Mouse (Mus musculus) embryonic facial prominence, embryonic 11.5 days (tissue): Measurements from ENCODE around the gene Pdss1. TPM values are rescaled to one million over a fixed set of nuclear protein-coding genes. Genes with fewer than 3 reads are reported as not detected.

Experiments
- ATAC-seq: fragments of 200-750 bp; cut with Nextera tagmentation; replicated peaks from 2 replicates; pipeline ENCODE4 v1.8.0; 2017; ENCODE audit warnings: low read depth; ENCODE audit not compliant: insufficient number of reproducible peaks, low FRiP score, low TSS enrichment
- DNase-seq: peaks from one replicate; pipeline ENCODE4 v3.0.0-alpha.2; 2015; ENCODE audit warnings: low spot score
- H3K27ac ChIP-seq: fragments of 300-500 bp; sonication (generic); replicated peaks from 2 replicates; pipeline ENCODE4 v1.5.1; 2014; ENCODE audit warnings: mild to moderate bottlenecking, low read depth, low read length, control low read depth
- H3K27me3 ChIP-seq: fragments of 300-500 bp; sonication (generic); 2 replicates; pipeline ENCODE4 v1.6.1; 2014; ENCODE audit warnings: mild to moderate bottlenecking, low read length, moderate library complexity, mixed read lengths; ENCODE audit not compliant: control insufficient read depth, insufficient read depth
- H3K36me3 ChIP-seq: fragments of 300-500 bp; sonication (generic); replicated peaks from 2 replicates; pipeline ENCODE4 v1.6.1; 2014; ENCODE audit warnings: low read depth, mild to moderate bottlenecking, low read length, moderate library complexity, mixed read lengths; ENCODE audit not compliant: control insufficient read depth, insufficient read depth
- H3K4me1 ChIP-seq: fragments of 300-500 bp; sonication (generic); 2 replicates; pipeline ENCODE4 v1.6.1; 2014; ENCODE audit warnings: low read length, mixed read lengths; ENCODE audit not compliant: control insufficient read depth, insufficient read depth
- H3K4me2 ChIP-seq: fragments of 300-500 bp; sonication (generic); 2 replicates; pipeline ENCODE4 v1.6.1; 2014; ENCODE audit warnings: low read depth, mild to moderate bottlenecking, control low read depth, low read length, moderate library complexity
- H3K4me3 ChIP-seq: fragments of 300-500 bp; sonication (generic); 2 replicates; pipeline ENCODE4 v1.5.1; 2014; ENCODE audit warnings: low read depth, low read length, control low read depth
- H3K9ac ChIP-seq: fragments of 300-500 bp; sonication (generic); replicated peaks from 2 replicates; pipeline ENCODE4 v1.6.1; 2014; ENCODE audit warnings: mild to moderate bottlenecking, control low read depth, low read length
- H3K9me3 ChIP-seq: fragments of 300-500 bp; sonication (generic); replicated peaks from 2 replicates; pipeline ENCODE4 v1.6.1; 2016; ENCODE audit warnings: mild to moderate bottlenecking, low read length, inconsistent platforms, mixed read lengths; ENCODE audit not compliant: control insufficient read depth
- WGBS: fragments of 180-500 bp; shearing (Covaris S2); extraction: QIAGEN DNeasy Blood & Tissue Kit; methylation state at CpG from one replicate; pipeline ENCODE4 v1.1.7; 2014; 5-methylcytosine and 5-hydroxymethylcytosine counted together
- polyA plus RNA-seq: library from polyadenylated mRNA; unstranded; fragments of >200 nt; fragmentation: Nextera tagmentation; extraction: Ambion mirVana; gene quantifications from 2 replicates; pipeline ENCODE4 v1.2.1, GENCODE M21; 2014

The Pdss1 gene
- polyA plus RNA-seq, 1 experiment from 2014 or later = 25.8 TPM

GRCm38 (mm10) chr2:22962242-22962641 is 66.9 kb downstream of the Pdss1 start:
- WGBS = 94% methylated on average over 8 of the region's 8 CpGs
- no peak for ATAC-seq
- H3K9me3 ChIP-seq = no peaks in the 10 kb centered on the region
- no peak for DNase-seq
- H3K9ac ChIP-seq = no peak overlapping the region
- H3K4me2 ChIP-seq = no peak overlapping the region
- H3K4me1 ChIP-seq = no peaks in the 10 kb centered on the region
- no peak overlapping the region for H3K4me3 ChIP-seq
- no peak overlapping the region for H3K27ac ChIP-seq
- no peaks in the 10 kb centered on the region for H3K36me3 ChIP-seq
- no peaks in the 10 kb centered on the region for H3K27me3 ChIP-seq

- no peaks in the 10 kb centered on the region for H3K36me3 ChIP-seq
- no peak for ATAC-seq
Observed at GRCm38 (mm10) chr2:22962970-22963369, 67.6 kb downstream of the Pdss1 start.

GRCm38 (mm10) chr2:22977387-22977973 is 82.2 kb downstream of the Pdss1 start:
- Histone ChIP-seq H3K27me3 (no peaks in the 10 kb centered on the region), H3K4me3 (no peak overlapping the region), H3K4me1 (no peaks in the 10 kb centered on the region), H3K27ac (no peak overlapping the region), H3K4me2 (no peak overlapping the region), H3K9me3 (no peaks in the 10 kb centered on the region), H3K9ac (no peak overlapping the region), H3K36me3 (no peaks in the 10 kb centered on the region)
- 49% methylated on average over 3 of the region's 3 CpGs for WGBS
- DNase-seq = peak; percentile 13
- ATAC-seq = no peak

More at GRCm38 (mm10) chr2:22962970-22963369, 67.6 kb downstream of the Pdss1 start:
- H3K4me2 ChIP-seq = no peak overlapping the region
- no peak overlapping the region for H3K27ac ChIP-seq
- DNase-seq = no peak
- no peaks in the 10 kb centered on the region for H3K9me3 ChIP-seq
- H3K27me3 ChIP-seq = no peaks in the 10 kb centered on the region
- no peak overlapping the region for H3K9ac ChIP-seq
- WGBS = 94% methylated on average over 3 of the region's 3 CpGs
- H3K4me3 ChIP-seq = no peak overlapping the region
- no peaks in the 10 kb centered on the region for H3K4me1 ChIP-seq

GRCm38 (mm10) chr2:22985973-22986657 is 90.8 kb downstream of the Pdss1 start:
- Histone ChIP-seq H3K36me3 (no peaks in the 10 kb centered on the region), H3K9ac (no peak overlapping the region), H3K4me2 (no peak overlapping the region), H3K27ac (no peak overlapping the region), H3K27me3 (no peaks in the 10 kb centered on the region), H3K9me3 (no peaks in the 10 kb centered on the region), H3K4me3 (no peak overlapping the region), H3K4me1 (no peaks in the 10 kb centered on the region)
- ATAC-seq (no peak), DNase-seq (no peak)
- 61% methylated on average over 2 of the region's 2 CpGs for WGBS

Other genes with a start within 250 kb of the Pdss1 start
- gene Apbb1ip, start 121.4 kb upstream of the Pdss1 start, polyA plus RNA-seq = 1.5 and 1.6 TPM in 2 replicates
- 41.4 and 42.3 TPM in 2 replicates for gene Abi1, start 144.7 kb downstream of the Pdss1 start, polyA plus RNA-seq
- 26.1 and 27.4 TPM in 2 replicates for gene Acbd5, start 172.6 kb downstream of the Pdss1 start, polyA plus RNA-seq